Mouse (Mus musculus) Muller cell, postnatal 12 days (primary cell): ENCODE data around the gene Map2k2.
A peak's percentile ranks its signal among the peaks of the same experiment; 100 is the strongest.
"Not testable (repeated sequence)": the region's sequence is repeated elsewhere in the genome, so short reads cannot be mapped to it uniquely, and the experiment has no call there.

Source experiments
- DNase-seq: peaks from one replicate; pipeline ENCODE4 v3.0.0-alpha.2; 2015; ENCODE audit errors: inconsistent ontology term

The Map2k2 gene

DNA sequence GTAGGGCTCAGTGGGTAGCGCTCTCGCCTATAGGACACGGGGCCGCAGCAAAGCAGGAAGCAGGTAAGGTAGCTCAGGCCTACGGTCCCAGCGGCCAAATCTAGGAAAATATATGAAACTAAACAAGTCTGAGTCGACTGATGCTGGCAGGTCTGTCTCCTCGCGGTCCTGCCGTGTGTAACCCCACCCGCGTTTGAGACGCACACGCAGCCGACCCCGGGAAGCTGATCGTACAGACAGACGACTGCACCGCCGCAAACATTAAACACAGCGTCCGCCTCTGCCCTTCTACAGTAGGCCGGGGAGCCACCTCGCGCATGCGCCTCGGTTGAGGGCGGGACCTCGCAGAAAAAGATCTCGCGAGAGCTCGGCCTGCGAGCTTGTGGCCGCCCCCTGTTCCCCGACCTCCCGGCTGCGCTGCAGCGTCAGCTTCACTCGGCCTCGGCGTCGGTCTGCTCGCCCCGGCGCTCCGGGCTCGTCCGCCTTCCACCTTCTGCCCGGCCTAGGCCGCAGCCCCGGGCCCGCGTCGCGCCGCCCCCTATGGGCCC is at the start of gene Map2k2:
Gene Map2k2, plus strand, starts transcription at position 351 of the 548 bp plus-strand sequence.
- peak; percentile 97 for DNase-seq

DNA sequence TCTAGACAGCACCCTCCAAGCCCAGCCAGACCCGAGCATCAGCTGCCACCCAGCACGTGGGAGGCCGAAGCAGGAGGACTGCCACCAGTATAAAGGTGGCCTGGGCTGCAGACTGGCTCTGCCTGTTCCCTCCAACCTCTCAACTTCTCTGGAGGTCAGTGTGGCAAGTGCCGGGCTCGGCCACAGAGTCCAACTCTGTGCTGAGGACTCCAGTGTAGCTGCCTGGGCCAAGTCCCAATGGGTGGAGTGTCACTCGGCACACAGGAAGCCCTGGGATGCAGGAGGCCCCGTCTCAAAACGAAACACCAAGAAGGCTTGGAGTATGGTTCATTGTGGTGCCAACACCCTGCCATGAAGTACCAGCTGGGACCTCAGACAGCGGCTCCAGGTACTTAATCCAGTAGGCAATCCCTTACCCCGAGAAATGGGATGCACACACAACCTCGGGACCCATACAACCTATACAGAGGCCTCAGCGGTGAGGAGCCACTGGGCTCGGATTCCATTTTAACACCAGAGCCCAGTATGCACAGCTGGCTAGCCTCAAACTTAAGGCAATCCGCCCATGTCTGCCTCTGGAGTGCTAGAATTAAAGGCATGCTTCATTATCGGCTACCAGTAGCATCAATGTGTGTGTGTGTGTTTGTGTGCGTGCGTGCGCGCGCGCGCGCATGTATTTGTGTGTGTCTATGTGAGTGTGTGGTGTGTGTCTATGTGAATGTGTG is 48.1 kb upstream of the Map2k2 start:
- DNase-seq: no peak

DNA sequence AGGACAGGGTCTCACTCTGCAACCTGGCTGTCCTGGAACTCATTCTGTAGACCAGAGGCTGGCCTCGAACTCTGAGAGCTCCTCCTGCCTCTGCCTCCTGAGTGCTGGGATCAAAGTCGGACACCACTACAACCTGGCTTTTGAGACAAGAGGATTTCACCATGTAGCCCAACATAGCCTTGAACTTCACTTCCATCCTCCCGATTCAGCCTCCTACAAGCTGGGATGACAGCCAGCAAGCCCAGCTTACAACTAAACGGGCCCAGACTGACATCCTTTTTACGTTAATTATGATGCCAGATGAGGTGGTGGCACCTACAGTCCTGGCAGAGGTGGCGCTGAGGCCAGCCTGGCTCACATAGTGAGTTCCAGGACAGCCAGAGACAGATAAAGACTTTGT is 46.8 kb upstream of the Map2k2 start:
- no peak for DNase-seq

DNA sequence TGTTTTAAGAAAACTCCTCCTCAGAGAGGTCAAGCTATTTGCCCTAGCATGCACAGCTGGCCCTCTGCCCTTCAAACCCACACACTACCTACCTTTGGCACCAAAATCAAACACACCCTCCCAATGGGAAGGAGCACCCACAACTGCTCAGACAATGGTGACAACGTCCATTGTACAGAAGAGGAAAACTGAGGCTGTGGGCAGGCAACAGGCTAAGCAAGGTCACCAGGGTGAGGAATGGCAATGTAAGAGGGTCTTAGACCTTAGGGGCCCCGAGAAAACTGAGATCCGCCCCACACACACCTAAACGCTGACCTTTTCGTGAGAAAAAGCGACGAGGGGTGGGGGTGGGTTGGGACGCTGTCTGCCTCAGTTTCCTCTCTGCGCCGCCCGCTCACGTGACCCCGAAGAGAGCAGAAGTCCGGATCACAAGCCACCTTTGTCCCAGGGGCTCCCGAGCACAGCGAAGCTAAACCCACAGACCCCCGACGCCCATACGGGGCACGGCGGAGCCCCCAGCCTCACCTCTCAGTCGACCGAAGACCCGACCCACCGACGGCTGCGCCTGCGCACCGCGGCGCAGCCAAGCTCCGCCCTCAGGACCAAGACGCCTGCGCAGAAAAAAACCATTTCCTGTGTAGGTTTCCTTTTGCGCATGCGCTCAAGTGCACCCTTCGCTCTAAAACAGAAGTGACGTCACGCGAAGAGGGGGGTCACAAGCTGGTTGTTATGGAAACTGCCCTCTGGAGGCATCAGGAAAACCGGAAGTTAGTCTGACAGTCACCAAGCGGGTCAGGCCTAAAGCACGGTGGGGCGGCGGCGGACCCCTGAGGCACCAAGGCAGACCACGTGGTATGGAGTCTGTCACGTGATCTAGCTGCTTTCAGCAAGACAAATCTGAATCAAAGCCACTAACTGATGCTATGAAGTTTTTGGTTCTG is 45.8 kb upstream of the Map2k2 start, which contains the start of gene Sgta:
Gene Sgta, minus strand, starts transcription at position 579 of the 941 bp plus-strand sequence.
- peak; percentile 99 for DNase-seq

DNA sequence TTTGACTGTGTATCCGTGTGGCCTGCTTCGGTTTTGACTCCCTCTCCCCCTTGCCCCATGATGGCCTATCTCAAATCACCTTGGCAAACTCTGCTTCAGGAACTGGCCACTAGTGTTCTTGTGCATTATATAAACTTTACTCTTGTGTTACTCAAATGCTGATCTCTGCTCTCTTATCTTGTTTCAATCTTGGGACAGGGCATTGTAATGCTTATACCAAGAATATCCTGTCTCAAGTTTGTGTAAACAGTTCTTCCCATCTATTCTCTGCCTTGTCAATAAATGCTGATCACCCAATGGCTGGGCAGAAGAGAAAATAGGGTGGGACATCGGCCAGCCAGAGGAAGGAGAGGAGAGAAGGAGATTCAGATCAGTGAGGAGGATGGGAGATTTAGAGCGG is 43.0 kb upstream of the Map2k2 start:
- no peak for DNase-seq

DNA sequence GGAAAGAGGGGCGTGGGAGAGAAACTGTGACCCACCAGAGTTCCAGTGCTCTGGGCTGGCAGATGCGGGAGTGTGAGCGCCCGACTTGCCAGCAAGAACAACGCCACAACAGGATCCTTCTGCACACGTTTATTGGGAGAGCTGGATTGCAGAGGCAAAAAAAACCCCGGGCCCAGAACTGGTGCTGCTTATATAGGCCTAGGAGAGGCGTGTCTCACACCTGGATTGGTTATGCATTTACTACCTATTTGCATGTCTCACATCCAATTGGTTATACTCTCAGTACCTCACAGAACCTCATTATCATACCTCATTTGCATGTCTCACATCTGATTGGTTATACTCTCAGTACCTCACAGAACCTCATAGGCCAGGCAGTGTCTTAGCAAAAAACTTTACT is 41.2 kb upstream of the Map2k2 start:
- DNase-seq: not testable (repeated sequence)

DNA sequence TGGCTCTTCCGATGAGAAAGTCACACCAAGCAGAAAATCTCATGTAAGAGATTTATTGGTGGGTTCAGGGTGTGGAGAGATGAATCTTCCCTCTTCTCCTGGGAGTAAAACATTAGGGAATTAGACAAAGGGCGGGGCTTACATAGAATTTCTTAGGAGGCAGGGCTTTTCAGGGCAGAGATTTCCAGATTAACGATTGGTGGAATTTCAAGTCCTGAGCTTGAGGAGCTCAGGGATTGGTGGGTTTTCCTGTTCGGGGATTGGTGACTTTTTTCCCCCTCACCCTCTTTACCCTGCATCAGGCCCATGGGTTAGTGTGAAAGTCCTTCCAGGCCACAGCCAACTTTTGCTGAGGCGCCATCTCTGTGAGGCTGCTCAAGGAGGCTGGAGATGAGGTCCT is 37.0 kb upstream of the Map2k2 start:
- DNase-seq: no peak

DNA sequence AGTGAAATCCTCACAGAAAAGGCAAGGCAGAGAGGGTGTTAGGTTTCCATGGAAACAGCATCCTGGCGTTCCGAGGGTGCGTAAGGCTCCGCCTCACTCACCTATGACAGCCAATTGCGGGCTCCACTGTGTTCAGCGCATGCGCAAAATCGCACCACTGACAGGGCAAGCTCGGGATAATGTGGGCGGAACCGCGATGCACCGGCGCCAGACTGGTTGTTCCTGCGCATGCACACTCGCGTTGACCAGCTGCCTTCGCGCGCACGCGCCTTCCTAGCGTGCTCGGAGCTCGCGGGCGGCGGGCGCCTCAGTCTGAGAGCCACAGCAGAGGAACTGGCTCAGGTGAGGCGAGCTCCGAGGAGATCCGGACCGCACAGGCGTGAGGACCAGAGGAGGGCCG is 35.9 kb upstream of the Map2k2 start, which contains the start of gene Thop1:
Gene Thop1, plus strand, starts transcription at position 200 of the 400 bp plus-strand sequence.
- DNase-seq: peak; percentile 97

DNA sequence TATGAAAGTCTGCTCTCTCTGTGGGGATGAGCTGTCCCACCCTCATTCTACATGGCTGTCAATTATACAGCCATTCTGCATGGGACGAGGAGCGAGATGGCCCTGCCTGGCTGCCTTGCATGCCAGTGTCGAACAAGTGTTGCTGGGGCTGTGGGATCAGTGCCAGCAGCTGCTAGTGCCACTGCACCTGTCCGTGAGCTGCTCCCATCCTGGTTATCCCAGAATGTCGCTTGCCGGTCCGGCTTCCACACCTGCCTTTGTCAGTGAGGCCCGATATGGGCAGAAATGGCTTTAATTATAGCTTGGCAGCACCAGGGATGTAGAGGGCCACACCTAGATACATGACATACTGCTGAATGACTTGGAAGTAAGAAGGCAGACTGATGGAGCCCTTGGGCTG is 33.4 kb upstream of the Map2k2 start:
- DNase-seq: no peak

DNA sequence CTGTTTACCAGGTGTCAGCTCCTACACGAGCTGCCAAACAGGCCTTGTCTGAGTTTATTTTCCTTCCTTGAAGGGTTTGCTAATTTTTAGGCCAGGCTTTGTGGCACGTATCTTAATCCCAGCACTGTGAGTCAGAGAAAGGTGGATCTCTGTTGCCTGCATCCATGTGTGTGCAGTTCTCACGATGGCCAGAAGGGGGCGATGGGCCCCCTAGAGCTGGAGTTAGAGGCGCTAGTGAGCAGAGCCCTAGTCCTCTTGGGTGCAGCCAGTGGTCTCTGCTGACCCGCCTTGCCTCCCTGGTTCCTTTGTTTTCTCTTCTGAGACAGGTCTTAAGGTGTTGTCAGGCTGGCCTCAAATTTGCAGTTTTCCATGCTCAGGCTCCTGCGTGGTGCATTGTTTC is 32.3 kb upstream of the Map2k2 start:
- DNase-seq: no peak

DNA sequence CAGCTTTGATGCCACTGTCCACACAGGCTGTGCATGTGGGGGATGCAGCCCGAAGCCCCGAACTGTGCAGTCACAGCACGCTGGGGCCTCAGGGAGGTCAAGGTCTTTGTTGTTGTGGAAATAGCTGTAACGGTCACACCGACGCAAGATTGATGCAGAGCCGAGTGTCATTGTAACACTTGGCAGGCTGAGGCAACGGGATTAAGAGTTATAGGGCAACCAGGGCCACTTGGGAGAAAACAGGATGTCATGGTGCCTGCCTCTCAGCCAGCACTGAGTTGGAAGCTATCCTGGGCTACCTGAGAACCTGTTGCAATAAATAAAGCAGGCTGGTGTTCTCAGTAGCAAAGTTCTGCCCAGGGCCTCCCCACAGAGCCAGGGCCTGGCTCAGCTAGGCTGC is 30.0 kb upstream of the Map2k2 start:
- no peak for DNase-seq

DNA sequence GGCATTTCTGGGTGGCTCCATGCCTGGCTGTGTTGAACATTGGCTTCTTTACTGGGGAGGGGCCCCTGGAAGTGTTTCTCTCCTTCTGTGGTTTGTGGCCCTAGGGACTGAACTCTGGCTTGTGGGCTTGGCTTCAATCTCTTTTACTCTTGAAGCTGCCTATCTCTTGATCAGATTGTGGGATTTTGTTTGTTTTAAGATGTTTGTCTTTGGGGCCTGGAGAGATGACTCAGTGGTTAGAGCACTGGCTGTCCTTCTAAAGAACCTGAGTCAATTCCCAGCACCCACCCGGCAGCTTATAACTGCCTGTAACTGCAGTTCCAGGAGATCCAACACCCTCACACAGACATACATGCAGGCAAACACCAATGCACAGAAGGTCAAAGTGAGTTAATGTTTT is 29.4 kb upstream of the Map2k2 start:
- DNase-seq: no peak

DNA sequence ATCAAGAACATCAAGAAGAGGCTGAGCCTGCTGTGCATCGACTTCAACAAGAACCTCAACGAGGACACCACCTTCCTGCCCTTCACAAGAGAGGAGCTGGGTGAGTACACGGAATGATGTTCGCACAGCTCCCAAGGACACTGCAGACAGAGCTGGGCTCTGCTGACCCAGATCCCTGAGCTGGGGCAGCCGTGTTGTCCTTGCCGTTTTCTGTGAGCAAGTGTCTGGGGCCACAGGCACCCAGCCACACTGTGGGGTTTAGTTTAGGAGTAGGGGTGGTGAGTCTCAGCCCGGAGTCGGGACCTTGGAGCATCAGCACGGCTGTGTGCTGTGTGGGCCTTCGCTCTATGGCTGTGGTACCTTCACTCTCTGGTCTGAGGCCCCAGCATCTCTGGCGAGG is 27.8 kb upstream of the Map2k2 start:
- no peak for DNase-seq

DNA sequence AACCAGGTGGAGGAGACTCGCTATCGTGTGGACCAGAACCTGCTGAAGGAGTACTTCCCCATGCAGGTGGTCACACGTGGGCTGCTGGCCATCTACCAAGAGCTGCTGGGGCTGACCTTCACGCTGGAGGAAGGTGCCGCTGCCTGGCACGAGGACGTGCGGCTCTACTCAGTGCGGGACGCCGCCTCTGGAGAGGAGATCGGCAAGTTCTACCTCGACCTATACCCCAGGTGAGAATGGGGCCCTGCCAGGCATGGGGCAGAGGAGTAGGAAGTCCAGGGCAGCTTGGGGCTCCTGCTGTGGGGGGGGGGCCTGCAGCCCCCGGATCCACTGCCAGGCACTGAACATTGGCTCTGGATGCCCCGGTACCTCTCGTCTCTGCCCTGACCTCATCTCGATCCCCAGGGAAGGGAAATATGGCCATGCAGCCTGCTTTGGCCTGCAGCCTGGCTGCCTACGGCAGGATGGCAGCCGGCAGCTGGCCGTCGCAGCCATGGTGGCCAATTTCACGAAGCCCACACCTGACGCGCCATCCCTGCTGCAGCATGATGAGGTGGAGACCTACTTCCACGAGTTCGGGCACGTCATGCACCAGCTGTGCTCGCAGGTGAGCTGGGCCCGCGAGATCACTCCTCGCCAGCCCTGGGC is 25.6 kb upstream of the Map2k2 start:
- DNase-seq: no peak

DNA sequence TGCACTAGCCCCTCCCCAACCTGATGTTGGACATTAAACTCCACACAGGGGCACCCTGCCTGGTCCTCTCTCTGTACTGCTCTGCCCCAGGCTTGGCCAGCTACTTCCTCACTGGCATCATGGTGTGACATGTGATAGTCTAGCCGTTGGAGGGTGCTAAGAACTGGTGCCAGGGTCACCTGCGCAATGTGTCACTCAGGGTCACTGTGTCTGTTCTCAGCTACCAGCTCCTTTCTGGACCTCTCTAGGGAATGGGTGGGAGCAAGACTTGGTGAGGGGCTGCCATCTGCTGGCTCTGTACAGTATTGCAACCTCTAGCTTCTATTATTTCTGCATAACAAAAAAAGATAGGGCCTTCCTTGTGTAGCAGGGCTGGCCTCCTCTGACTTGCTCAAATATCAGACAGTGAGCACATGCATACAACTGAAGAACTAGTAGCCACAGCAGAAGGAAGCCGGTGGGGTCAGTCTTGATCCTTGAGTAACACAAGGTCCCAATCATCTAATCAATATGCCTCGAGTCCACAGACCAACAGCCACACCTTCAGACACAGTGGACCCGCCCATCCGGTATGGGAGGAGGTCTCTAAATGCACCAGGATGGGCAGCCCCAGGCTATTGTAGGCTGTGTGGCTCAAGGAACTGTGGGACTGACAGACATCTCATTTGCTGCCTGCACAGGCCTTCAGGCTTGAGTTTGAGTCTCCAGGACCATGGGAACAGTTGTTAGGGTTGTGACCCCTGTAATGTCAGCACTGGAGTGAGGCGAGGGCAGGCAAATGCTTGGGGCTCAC is 23.4 kb upstream of the Map2k2 start:
- DNase-seq: peak; percentile 40

DNA sequence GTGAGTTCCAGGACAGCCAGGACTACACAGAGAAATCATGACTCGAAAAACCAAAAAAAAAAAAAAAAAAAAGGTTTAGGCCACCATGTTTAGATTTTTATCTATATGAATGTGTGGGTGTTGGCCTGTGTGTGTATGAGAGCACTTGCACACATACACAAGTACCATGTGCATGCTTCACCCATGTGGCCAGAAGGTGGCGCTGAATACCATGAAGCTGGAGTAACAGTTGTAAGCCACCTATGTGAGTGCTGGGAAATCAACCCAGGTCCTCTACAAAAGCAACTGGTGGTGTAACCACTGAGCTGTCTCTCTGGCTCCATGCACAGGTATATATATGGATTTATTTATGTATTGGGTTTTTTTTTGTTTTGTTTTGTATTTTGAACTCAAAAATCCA is 18.7 kb upstream of the Map2k2 start:
- no peak for DNase-seq

DNA sequence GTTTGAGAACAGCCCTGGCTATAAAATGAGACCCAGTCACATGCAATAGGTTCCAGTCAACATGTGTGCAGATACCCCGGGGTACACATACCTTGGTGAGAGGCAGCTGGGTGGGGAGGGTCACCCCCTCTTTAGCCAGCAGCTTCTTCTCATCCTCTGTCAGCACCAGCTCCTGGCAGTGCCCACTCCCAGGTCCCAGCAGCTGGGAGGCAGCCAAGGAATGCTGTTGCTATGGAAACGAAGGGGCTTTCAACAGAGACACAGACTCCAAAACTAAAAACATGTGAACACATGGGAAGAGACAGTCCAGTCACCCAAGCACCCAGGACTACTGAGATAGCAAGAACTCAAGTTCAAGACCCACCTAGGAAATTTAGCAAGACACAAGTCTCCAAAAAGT is 16.5 kb upstream of the Map2k2 start:
- peak; percentile 35 for DNase-seq

DNA sequence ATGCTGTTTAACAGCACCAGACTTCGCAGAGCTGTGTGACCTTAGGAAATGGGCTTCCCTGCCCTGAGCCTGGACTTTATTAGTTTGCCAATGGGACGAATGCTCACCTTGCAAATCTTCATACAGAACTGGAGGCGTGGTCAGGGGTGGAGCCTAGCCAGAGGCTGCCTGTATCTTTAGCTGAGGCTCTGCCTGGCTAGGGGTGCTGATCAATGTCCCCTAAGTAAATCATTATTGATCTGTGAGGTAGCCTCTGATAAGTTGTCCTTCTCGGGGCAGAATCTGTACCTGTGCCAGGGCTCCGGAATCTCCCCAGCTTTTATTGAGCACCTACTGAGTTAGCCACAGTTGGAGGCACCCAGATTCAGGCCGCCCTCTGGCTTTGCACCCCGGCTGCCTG is 15.1 kb upstream of the Map2k2 start:
- no peak for DNase-seq

DNA sequence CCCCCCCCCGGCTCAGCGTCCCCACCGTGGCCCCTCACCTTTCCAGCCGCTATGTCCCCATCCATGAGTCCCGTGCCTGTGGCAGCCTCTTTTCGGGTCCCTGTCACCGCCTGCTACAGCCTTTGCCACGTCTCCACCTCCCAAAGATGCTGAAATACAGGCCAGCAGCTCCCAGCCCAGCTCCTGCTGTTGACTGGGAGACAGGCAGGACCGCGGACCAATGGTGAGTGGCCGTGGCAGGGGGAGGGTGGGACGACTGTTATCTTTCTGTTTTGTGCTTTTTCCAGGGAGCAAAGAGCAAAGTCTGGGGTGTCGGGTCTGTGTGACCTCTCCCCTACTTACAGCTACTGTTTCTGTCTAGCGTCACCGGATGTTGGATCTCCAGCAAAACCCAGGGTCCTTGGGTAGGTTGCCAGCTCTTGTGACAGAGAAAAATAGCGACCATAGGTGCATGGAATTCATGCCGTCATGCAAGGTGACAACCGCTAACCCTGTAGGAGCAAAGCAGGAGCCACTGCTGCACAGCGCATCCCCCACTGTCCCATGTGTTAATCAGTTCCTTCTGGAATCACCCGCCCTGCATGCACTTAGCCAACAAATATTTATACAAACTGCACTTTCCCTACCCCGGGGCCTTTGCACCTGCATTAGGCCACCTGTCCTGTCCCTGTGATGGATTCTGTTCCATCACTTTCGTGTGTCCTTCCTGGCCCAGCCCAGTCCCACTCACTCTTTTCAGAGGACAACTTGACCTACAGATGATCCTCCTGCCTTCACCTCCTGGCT is 13.1 kb upstream of the Map2k2 start:
- peak; percentile 9 for DNase-seq

DNA sequence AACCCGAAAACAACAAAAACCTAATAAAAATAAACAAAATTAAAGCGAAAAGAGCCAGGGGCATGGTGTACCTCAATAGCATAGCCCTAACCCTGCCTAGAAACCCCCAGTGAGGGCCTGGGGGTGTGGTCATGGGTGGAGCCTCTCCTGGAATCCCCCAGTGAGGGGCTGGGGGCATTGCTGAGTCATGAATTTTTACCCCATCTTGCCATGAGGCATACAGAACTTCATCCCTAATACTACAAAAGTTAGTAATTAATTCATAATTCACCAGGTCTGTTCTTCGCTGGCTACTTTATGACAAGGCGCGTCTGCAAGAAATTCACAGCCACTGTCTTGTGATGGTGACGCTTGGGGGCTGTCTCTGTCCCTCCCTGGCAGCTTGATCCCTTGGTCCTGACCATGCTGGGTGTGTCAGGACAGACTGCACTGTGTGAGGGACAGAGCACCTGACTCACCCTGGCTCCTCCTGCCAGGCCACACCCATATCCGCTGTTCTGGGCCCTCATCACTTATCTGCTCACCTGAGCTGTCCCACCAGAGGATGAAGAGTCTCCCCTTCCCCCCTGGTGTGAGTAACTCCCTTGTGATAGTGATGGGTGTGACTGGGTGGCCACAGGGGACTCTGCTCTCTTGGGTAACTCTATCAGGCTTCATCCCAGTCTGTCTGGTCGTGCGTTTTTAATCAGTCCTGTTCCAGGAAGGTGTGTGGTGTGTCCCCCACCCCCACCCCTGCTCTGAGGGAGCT is 10.6 kb upstream of the Map2k2 start:
- DNase-seq: no peak
